Mouse (Mus musculus): ENCODE data around the gene Gcnt4. TPM values are rescaled to one million over a fixed set of nuclear protein-coding genes. Genes with fewer than 3 reads are reported as not detected.

Gene Gcnt4
- total and polyA plus RNA-seq, 3 experiments: 0.04 to 0.13 (median 0.11) TPM

GRCm38 (mm10) chr13:96983251-96984126 is 59.0 kb downstream of the Gcnt4 start:
- Histone ChIP-seq H3K27me3 (ENCODE audit: control insufficient read depth, insufficient read depth, low read length) (peaks cover 2% of the 10 kb centered on the region; the same call in 1 of the 2 replicates), H3K4me1 (ENCODE audit: control insufficient read depth, insufficient read depth, low read length) (no peaks in the 10 kb centered on the region), H3K36me3 (ENCODE audit: control insufficient read depth, insufficient read depth, low read length) (no peaks in the 10 kb centered on the region), H3K9ac (ENCODE audit: low read depth, low read length) (no peak overlapping the region), H3K4me3 (no peak overlapping the region), H3K27ac (no peak overlapping the region), H3K79me2 (replicated peaks; ENCODE audit: control insufficient read depth, insufficient read depth, low read length) (no peaks in the 10 kb centered on the region)
- intact Hi-C loops (cut with DNase I): no loop called here
- DNase-seq: no peak
- TF ChIP-seq CTCF (IDR thresholded peaks at IDR 0.05) (no peak), POLR2A (IDR thresholded peaks at IDR 0.05; ENCODE audit: insufficient read depth, low read depth, low read length) (no peak)
- 49% methylated on average over 26 of the region's 26 CpGs for WGBS

DNA sequence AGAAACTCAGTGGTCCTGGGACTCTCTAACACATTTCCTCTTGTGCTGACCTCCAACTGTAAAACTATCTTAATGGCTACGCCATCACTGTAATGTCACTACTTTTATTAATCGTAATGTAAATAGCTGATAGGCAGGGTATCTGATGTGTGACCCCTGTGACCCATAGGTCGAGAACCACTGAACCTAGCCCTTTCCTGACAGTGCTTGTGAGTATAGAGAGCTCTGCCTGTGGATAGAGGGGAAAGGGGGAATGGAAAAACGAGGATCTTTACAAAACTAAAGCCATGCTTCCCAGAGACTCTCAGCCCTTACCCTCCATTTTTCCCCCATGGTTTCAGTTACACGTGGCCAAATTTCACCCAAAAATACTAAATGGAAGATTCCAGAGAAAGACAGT is 60.2 kb downstream of the Gcnt4 start:
- TF ChIP-seq POLR2A (IDR thresholded peaks at IDR 0.05; ENCODE audit: insufficient read depth, low read depth, low read length) (no peak), EP300 (IDR thresholded peaks at IDR 0.05; ENCODE audit: insufficient read depth, low read depth, low read length) (no peak), CTCF (IDR thresholded peaks at IDR 0.05) (no peak)
- Histone ChIP-seq H3K79me2 (replicated peaks; ENCODE audit: control insufficient read depth, insufficient read depth, low read length) (no peaks in the 10 kb centered on the region), H3K4me3 (no peak overlapping the region), H3K27me3 (ENCODE audit: control insufficient read depth, insufficient read depth, low read length) (peaks cover 2% of the 10 kb centered on the region; the same call in 1 of the 2 replicates), H3K36me3 (ENCODE audit: control insufficient read depth, insufficient read depth, low read length) (no peaks in the 10 kb centered on the region), H3K9ac (ENCODE audit: low read depth, low read length) (no peak overlapping the region), H3K27ac (no peak overlapping the region), H3K4me1 (ENCODE audit: control insufficient read depth, insufficient read depth, low read length) (no peaks in the 10 kb centered on the region)
- intact Hi-C loops (cut with DNase I): no loop called here
- 74% methylated on average over 5 of the region's 5 CpGs for whole genome bisulfite sequencing
- no peak for DNase-seq

GRCm38 (mm10) chr13:96985599-96986275 is 61.2 kb downstream of the Gcnt4 start:
- TF ChIP-seq EP300 (IDR thresholded peaks at IDR 0.05; ENCODE audit: insufficient read depth, low read depth, low read length) (no peak), POLR2A (IDR thresholded peaks at IDR 0.05; ENCODE audit: insufficient read depth, low read depth, low read length) (no peak), CTCF (IDR thresholded peaks at IDR 0.05) (no peak)
- H3K4me1 ChIP-seq (ENCODE audit: control insufficient read depth, insufficient read depth, low read length): no peaks in the 10 kb centered on the region
- H3K27me3 ChIP-seq (ENCODE audit: control insufficient read depth, insufficient read depth, low read length): peaks cover 2% of the 10 kb centered on the region; the same call in 1 of the 2 replicates
- no peaks in the 10 kb centered on the region for H3K79me2 ChIP-seq (replicated peaks; ENCODE audit: control insufficient read depth, insufficient read depth, low read length)
- H3K9ac ChIP-seq (ENCODE audit: low read depth, low read length): no peak overlapping the region
- WGBS: 32% methylated on average over 12 of the region's 12 CpGs
- DNase-seq: no peak
- H3K27ac ChIP-seq: no peak overlapping the region
- H3K36me3 ChIP-seq (ENCODE audit: control insufficient read depth, insufficient read depth, low read length): no peaks in the 10 kb centered on the region
- intact Hi-C loops (cut with DNase I): no loop called here
- H3K4me3 ChIP-seq: no peak overlapping the region

GRCm38 (mm10) chr13:96989129-96989528 is 64.6 kb downstream of the Gcnt4 start:
- 91% methylated on average over 16 of the region's 16 CpGs for WGBS
- H3K4me1 ChIP-seq (ENCODE audit: control insufficient read depth, insufficient read depth, low read length): no peaks in the 10 kb centered on the region
- H3K36me3 ChIP-seq (ENCODE audit: control insufficient read depth, insufficient read depth, low read length): no peaks in the 10 kb centered on the region
- H3K9ac ChIP-seq (ENCODE audit: low read depth, low read length): no peak overlapping the region
- intact Hi-C loops (cut with DNase I): no loop called here
- TF ChIP-seq CTCF (IDR thresholded peaks at IDR 0.05) (no peak), POLR2A (IDR thresholded peaks at IDR 0.05; ENCODE audit: insufficient read depth, low read depth, low read length) (no peak), EP300 (IDR thresholded peaks at IDR 0.05; ENCODE audit: insufficient read depth, low read depth, low read length) (no peak)
- H3K4me3 ChIP-seq: no peak overlapping the region
- no peak for DNase-seq
- H3K79me2 ChIP-seq (replicated peaks; ENCODE audit: control insufficient read depth, insufficient read depth, low read length): no peaks in the 10 kb centered on the region
- peaks cover 2% of the 10 kb centered on the region; the same call in 1 of the 2 replicates for H3K27me3 ChIP-seq (ENCODE audit: control insufficient read depth, insufficient read depth, low read length)
- H3K27ac ChIP-seq: no peak overlapping the region

DNA sequence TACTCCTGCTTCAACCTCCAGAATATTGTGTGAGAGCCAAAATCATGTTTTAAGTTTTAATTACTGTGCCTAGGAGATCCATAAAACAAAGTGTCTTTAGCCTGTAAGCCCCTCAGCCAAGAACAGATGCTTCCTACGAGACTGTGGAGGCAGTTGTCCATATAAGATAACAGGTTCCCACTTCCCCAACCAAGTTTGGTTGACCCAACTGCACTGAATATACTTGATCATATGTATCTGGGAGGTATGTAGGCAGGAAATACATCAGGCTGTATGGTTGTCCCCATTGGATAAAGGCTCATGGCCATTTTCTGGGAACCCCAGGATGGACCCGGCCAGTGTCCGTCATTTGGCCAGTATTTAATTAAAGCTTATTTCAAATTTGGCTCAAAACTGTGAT is 65.6 kb downstream of the Gcnt4 start:
- Histone ChIP-seq H3K27me3 (ENCODE audit: control insufficient read depth, insufficient read depth, low read length) (peaks cover 2% of the 10 kb centered on the region; the same call in 1 of the 2 replicates), H3K9ac (ENCODE audit: low read depth, low read length) (no peak overlapping the region), H3K36me3 (ENCODE audit: control insufficient read depth, insufficient read depth, low read length) (no peaks in the 10 kb centered on the region), H3K27ac (no peak overlapping the region), H3K79me2 (replicated peaks; ENCODE audit: control insufficient read depth, insufficient read depth, low read length) (no peaks in the 10 kb centered on the region), H3K4me1 (ENCODE audit: control insufficient read depth, insufficient read depth, low read length) (no peaks in the 10 kb centered on the region), H3K4me3 (no peak overlapping the region)
- no peak for DNase-seq
- 79% methylated on average over 3 of the region's 3 CpGs for WGBS
- intact Hi-C loops (cut with DNase I): no loop called here
- no peak for TF ChIP-seq EP300 (IDR thresholded peaks at IDR 0.05; ENCODE audit: insufficient read depth, low read depth, low read length)
